Mouse (Mus musculus): ENCODE measurements at regions not wholly inside any gene's neighbourhood (a gene's known extent, or its start where the extent isn't known, plus 50 kb on each side); places are given as distances from the start of the nearest gene placed in this dataset.
"Not testable (repeated sequence)": the region's sequence is repeated elsewhere in the genome, so short reads cannot be mapped to it uniquely, and the experiment has no call there.

- Histone ChIP-seq H3K4me3 (ENCODE audit: insufficient read depth, low read length) (no peak overlapping the region), H3K4me1 (ENCODE audit: control insufficient read depth, insufficient read depth, low read length) (no peaks in the 10 kb centered on the region), H3K27ac (ENCODE audit: insufficient read depth, low read depth, low read length) (no peak overlapping the region)
- TF ChIP-seq POLR2A (IDR thresholded peaks at IDR 0.05; ENCODE audit: borderline replicate concordance, low read depth, low read length) (no peak), CTCF (IDR thresholded peaks at IDR 0.05; ENCODE audit: low read depth, low read length) (no peak)
These were observed 447.5 kb downstream of the Kcnt2 start for GRCm38 (mm10) chr1:140693482-140693881.

GRCm38 (mm10) chr1:140730189-140730588 is 484.2 kb downstream of the Kcnt2 start:
- TF ChIP-seq POLR2A (IDR thresholded peaks at IDR 0.05; ENCODE audit: borderline replicate concordance, low read depth, low read length) (no peak), CTCF (IDR thresholded peaks at IDR 0.05; ENCODE audit: low read depth, low read length) (no peak)
- Histone ChIP-seq H3K27ac (ENCODE audit: insufficient read depth, low read depth, low read length) (no peak overlapping the region), H3K4me3 (ENCODE audit: insufficient read depth, low read length) (no peak overlapping the region), H3K4me1 (ENCODE audit: control insufficient read depth, insufficient read depth, low read length) (peaks cover 2% of the 10 kb centered on the region)

GRCm38 (mm10) chr1:140739001-140739728 is 493.2 kb downstream of the Kcnt2 start:
- Histone ChIP-seq H3K27ac (ENCODE audit: insufficient read depth, low read depth, low read length) (no peak overlapping the region), H3K4me3 (ENCODE audit: insufficient read depth, low read length) (no peak overlapping the region), H3K4me1 (ENCODE audit: control insufficient read depth, insufficient read depth, low read length) (peaks cover 4% of the 10 kb centered on the region)
- TF ChIP-seq CTCF (IDR thresholded peaks at IDR 0.05; ENCODE audit: low read depth, low read length) = no peak
- no peak for TF ChIP-seq POLR2A (IDR thresholded peaks at IDR 0.05; ENCODE audit: borderline replicate concordance, low read depth, low read length)

- Histone ChIP-seq H3K4me3 (ENCODE audit: insufficient read depth, low read length) (no peak overlapping the region), H3K27ac (ENCODE audit: insufficient read depth, low read depth, low read length) (peak overlapping the region; percentile 74; the same call in 1 of the 2 replicates), H3K4me1 (ENCODE audit: control insufficient read depth, insufficient read depth, low read length) (peaks cover 4% of the 10 kb centered on the region)
- TF ChIP-seq CTCF (IDR thresholded peaks at IDR 0.05; ENCODE audit: low read depth, low read length) (no peak), POLR2A (IDR thresholded peaks at IDR 0.05; ENCODE audit: borderline replicate concordance, low read depth, low read length) (no peak)
These were observed 494.1 kb downstream of the Kcnt2 start for GRCm38 (mm10) chr1:140740081-140740480.

- H3K4me3 ChIP-seq (ENCODE audit: insufficient read depth, low read length) = no peak overlapping the region
- TF ChIP-seq CTCF (IDR thresholded peaks at IDR 0.05; ENCODE audit: low read depth, low read length) (no peak), POLR2A (IDR thresholded peaks at IDR 0.05; ENCODE audit: borderline replicate concordance, low read depth, low read length) (no peak)
- H3K4me1 ChIP-seq (ENCODE audit: control insufficient read depth, insufficient read depth, low read length) = no peaks in the 10 kb centered on the region
- H3K27ac ChIP-seq (ENCODE audit: insufficient read depth, low read depth, low read length) = no peak overlapping the region
These were observed 502.1 kb downstream of the Kcnt2 start for GRCm38 (mm10) chr1:140748011-140748410.

- no peak overlapping the region for H3K4me3 ChIP-seq (ENCODE audit: insufficient read depth, low read length)
- H3K4me1 ChIP-seq (ENCODE audit: control insufficient read depth, insufficient read depth, low read length) = no peaks in the 10 kb centered on the region
- TF ChIP-seq POLR2A (IDR thresholded peaks at IDR 0.05; ENCODE audit: borderline replicate concordance, low read depth, low read length) = no peak
- TF ChIP-seq CTCF (IDR thresholded peaks at IDR 0.05; ENCODE audit: low read depth, low read length) = no peak
- H3K27ac ChIP-seq (ENCODE audit: insufficient read depth, low read depth, low read length) = no peak overlapping the region
These were observed 519.9 kb downstream of the Kcnt2 start for GRCm38 (mm10) chr1:140765906-140766305.

- H3K4me1 ChIP-seq (ENCODE audit: control insufficient read depth, insufficient read depth, low read length); H3K4me3 ChIP-seq (ENCODE audit: insufficient read depth, low read length); H3K27ac ChIP-seq (ENCODE audit: insufficient read depth, low read depth, low read length): not testable (repeated sequence)
These were observed 527.8 kb downstream of the Kcnt2 start for GRCm38 (mm10) chr1:140773769-140774168.

- TF ChIP-seq POLR2A (IDR thresholded peaks at IDR 0.05; ENCODE audit: borderline replicate concordance, low read depth, low read length) (no peak), CTCF (IDR thresholded peaks at IDR 0.05; ENCODE audit: low read depth, low read length) (no peak)
- H3K4me3 ChIP-seq (ENCODE audit: insufficient read depth, low read length) = no peak overlapping the region
These were observed 564.2 kb downstream of the Kcnt2 start for GRCm38 (mm10) chr1:140810170-140810569.

GRCm38 (mm10) chr1:140838766-140839165 is 592.8 kb downstream of the Kcnt2 start:
- TF ChIP-seq CTCF (IDR thresholded peaks at IDR 0.05; ENCODE audit: low read depth, low read length) = no peak
- no peak overlapping the region for H3K4me3 ChIP-seq (ENCODE audit: insufficient read depth, low read length)
- H3K27ac ChIP-seq (ENCODE audit: insufficient read depth, low read depth, low read length) = no peak overlapping the region
- no peaks in the 10 kb centered on the region for H3K4me1 ChIP-seq (ENCODE audit: control insufficient read depth, insufficient read depth, low read length)

More at GRCm38 (mm10) chr1:140810170-140810569, 564.2 kb downstream of the Kcnt2 start:
- Histone ChIP-seq H3K4me1 (ENCODE audit: control insufficient read depth, insufficient read depth, low read length) (no peaks in the 10 kb centered on the region), H3K27ac (ENCODE audit: insufficient read depth, low read depth, low read length) (no peak overlapping the region)

- H3K4me1 ChIP-seq (ENCODE audit: control insufficient read depth, insufficient read depth, low read length) = no peaks in the 10 kb centered on the region
- TF ChIP-seq CTCF (IDR thresholded peaks at IDR 0.05; ENCODE audit: low read depth, low read length) = no peak
- no peak overlapping the region for H3K4me3 ChIP-seq (ENCODE audit: insufficient read depth, low read length)
- H3K27ac ChIP-seq (ENCODE audit: insufficient read depth, low read depth, low read length) = no peak overlapping the region
These were observed 594.6 kb downstream of the Kcnt2 start for GRCm38 (mm10) chr1:140840579-140840978.

GRCm38 (mm10) chr1:140848053-140848452 is 602.1 kb downstream of the Kcnt2 start:
- not testable (repeated sequence) for H3K4me3 ChIP-seq (ENCODE audit: insufficient read depth, low read length); H3K4me1 ChIP-seq (ENCODE audit: control insufficient read depth, insufficient read depth, low read length); H3K27ac ChIP-seq (ENCODE audit: insufficient read depth, low read depth, low read length)

Data from bone marrow macrophage, adult 2 months (primary cell).